Mouse (Mus musculus) erythroblast, embryonic 14.5 days (primary cell): Measurements from ENCODE around the gene Fam240a.

ENCODE experiments used
- GATA1 ChIP-seq: IDR thresholded peaks from 2 replicates; pipeline ENCODE4 v1.6.1; 2012; ENCODE audit warnings: low read length, inconsistent platforms, mixed read lengths
- TAL1 ChIP-seq: IDR thresholded peaks from 3 replicates; pipeline ENCODE4 v1.6.1; 2012; ENCODE audit warnings: low read length, inconsistent platforms, mixed read lengths

DNA sequence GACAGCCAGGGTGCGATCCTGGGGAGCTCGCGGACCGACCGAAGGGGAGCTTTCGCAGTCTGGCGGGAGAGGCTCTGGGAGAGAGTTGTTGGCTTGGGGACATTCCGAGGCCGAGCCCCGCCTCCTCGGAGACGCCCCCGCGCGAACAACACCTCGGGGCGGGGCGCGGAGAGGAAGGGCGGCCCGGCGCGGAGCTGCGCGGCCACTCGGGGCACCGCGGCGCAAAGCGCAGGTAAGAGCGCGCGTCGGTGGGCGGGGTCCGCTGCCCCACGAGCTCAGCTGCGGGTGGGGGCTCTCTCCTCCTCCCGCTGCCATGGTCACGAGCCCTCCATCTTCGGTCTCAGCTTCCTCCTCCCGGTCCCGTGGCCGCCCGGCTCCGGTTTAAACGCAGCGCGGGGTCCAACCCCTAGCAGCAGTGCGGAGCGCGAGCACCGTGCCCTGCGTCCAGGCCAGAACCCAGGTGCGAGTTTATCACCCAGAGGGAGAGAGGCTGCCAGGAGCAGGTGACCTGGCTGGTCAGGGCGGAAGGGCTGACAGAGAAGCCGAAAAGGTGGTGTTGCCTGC, 36.6 kb downstream of the Fam240a start, which contains the start of gene Tmie:
- TF ChIP-seq GATA1 (no peak), TAL1 (no peak)
